Mouse (Mus musculus) forebrain, embryonic 16.5 days (tissue): ENCODE results near the gene Sept8. TPM values are rescaled to one million over a fixed set of nuclear protein-coding genes. Genes with fewer than 3 reads are reported as not detected.
A peak's percentile ranks its signal among the peaks of the same experiment; 100 is the strongest.

Experiments used
- ATAC-seq: fragments of 200-750 bp; cut with Nextera tagmentation; 2 replicates; pipeline ENCODE4 v1.8.0; 2017; ENCODE audit warnings: mild to moderate bottlenecking, moderate library complexity
- H3K27ac ChIP-seq: fragments of 300-500 bp; sonication (generic); 2 replicates; pipeline ENCODE4 v1.5.1; 2014; ENCODE audit warnings: low read length, control low read depth
- H3K27me3 ChIP-seq: fragments of 300-500 bp; sonication (generic); replicated peaks from 2 replicates; pipeline ENCODE4 v1.6.1; 2014; ENCODE audit warnings: low read length; ENCODE audit not compliant: control insufficient read depth, insufficient read depth
- H3K36me3 ChIP-seq: fragments of 300-500 bp; sonication (generic); 2 replicates; pipeline ENCODE4 v1.6.1; 2014; ENCODE audit not compliant: control insufficient read depth, insufficient read depth
- H3K4me1 ChIP-seq: fragments of 300-500 bp; sonication (generic); replicated peaks from 2 replicates; pipeline ENCODE4 v1.6.1; 2014; ENCODE audit warnings: low read length; ENCODE audit not compliant: control insufficient read depth, insufficient read depth
- H3K4me2 ChIP-seq: fragments of 300-500 bp; sonication (generic); 2 replicates; pipeline ENCODE4 v1.6.1; 2014; ENCODE audit warnings: mild to moderate bottlenecking, low read length, control low read depth
- H3K4me3 ChIP-seq: fragments of 300-500 bp; sonication (generic); replicated peaks from 2 replicates; pipeline ENCODE4 v1.5.1; 2014; ENCODE audit warnings: mild to moderate bottlenecking, low read length, control low read depth
- H3K9ac ChIP-seq: fragments of 300-500 bp; sonication (generic); replicated peaks from 2 replicates; pipeline ENCODE4 v1.6.1; 2014; ENCODE audit warnings: low read depth, low read length, control low read depth
- H3K9me3 ChIP-seq: fragments of 300-500 bp; sonication (generic); 2 replicates; pipeline ENCODE4 v1.6.1; 2016; ENCODE audit warnings: low read length; ENCODE audit not compliant: control insufficient read depth
- WGBS: fragments of 180-500 bp; shearing (Covaris S2); extraction: QIAGEN DNeasy Blood & Tissue Kit; methylation state at CpG from one replicate; pipeline ENCODE4 v1.1.7; 2014; 5-methylcytosine and 5-hydroxymethylcytosine counted together
- polyA plus RNA-seq: library from polyadenylated mRNA; unstranded; fragments of >200 nt; fragmentation: Nextera tagmentation; extraction: Ambion mirVana; gene quantifications from 2 replicates; pipeline ENCODE4 v1.2.1, GENCODE M21; 2015

The Sept8 gene
- polyA plus RNA-seq, 1 experiment from 2014 or later, result 23.3 TPM

- Histone ChIP-seq H3K4me1 (peaks cover 31% of the 10 kb centered on the region), H3K9ac (peak within 1 kb of the TSS; percentile 52), H3K36me3 (no peaks in the 10 kb centered on the region), H3K27me3 (peaks cover 33% of the 10 kb centered on the region), H3K4me2 (peak within 1 kb of the TSS; percentile 69), H3K9me3 (peaks cover 5% of the 10 kb centered on the region; the same call in 1 of the 2 replicates), H3K4me3 (peak within 1 kb of the TSS; percentile 51), H3K27ac (no peak within 1 kb of the TSS)
- peak; percentile 49 for ATAC-seq
- WGBS, result 2% methylated on average over 40 of the region's 40 CpGs
Measured at GRCm38 (mm10) chr11:53479783-53480301, 39.2 kb upstream of the Sept8 start, which contains the start of the genes Gm9945 and Sowaha. Gene Gm9945 (plus strand): TSS chr11:53480166. Gene Sowaha (minus strand): TSS chr11:53480274.

GRCm38 (mm10) chr11:53481088-53481730, 37.8 kb upstream of the Sept8 start:
- Histone ChIP-seq H3K9ac (no peak overlapping the region), H3K36me3 (no peaks in the 10 kb centered on the region), H3K4me1 (peaks cover 19% of the 10 kb centered on the region), H3K27ac (no peak overlapping the region), H3K27me3 (peaks cover 33% of the 10 kb centered on the region), H3K4me2 (no peak overlapping the region), H3K9me3 (peaks cover 5% of the 10 kb centered on the region; the same call in 1 of the 2 replicates), H3K4me3 (no peak overlapping the region)
- WGBS, result 73% methylated on average over 4 of the region's 4 CpGs
- no peak for ATAC-seq

- H3K27ac ChIP-seq, result no peak overlapping the region
- H3K4me3 ChIP-seq, result no peak overlapping the region
- 77% methylated on average over 9 of the region's 9 CpGs for WGBS
- no peak overlapping the region for H3K4me2 ChIP-seq
- ATAC-seq, result no peak
- H3K9me3 ChIP-seq, result peaks cover 5% of the 10 kb centered on the region; the same call in 1 of the 2 replicates
- H3K36me3 ChIP-seq, result no peaks in the 10 kb centered on the region
- peaks cover 18% of the 10 kb centered on the region for H3K4me1 ChIP-seq
- no peak overlapping the region for H3K9ac ChIP-seq
- peaks cover 27% of the 10 kb centered on the region for H3K27me3 ChIP-seq
Measured at GRCm38 (mm10) chr11:53483159-53483891, 35.7 kb upstream of the Sept8 start.

GRCm38 (mm10) chr11:53485719-53486118, 33.3 kb upstream of the Sept8 start:
- Histone ChIP-seq H3K4me1 (no peaks in the 10 kb centered on the region; the same call in 1 of the 2 replicates), H3K9me3 (no peaks in the 10 kb centered on the region), H3K4me2 (no peak overlapping the region), H3K4me3 (no peak overlapping the region), H3K36me3 (no peaks in the 10 kb centered on the region), H3K9ac (no peak overlapping the region), H3K27ac (no peak overlapping the region), H3K27me3 (peaks cover 4% of the 10 kb centered on the region)
- ATAC-seq, result no peak
- 49% methylated on average over 3 of the region's 3 CpGs for WGBS

GRCm38 (mm10) chr11:53486351-53486750, 32.7 kb upstream of the Sept8 start:
- ATAC-seq, result no peak

GRCm38 (mm10) chr11:53486822-53487594, 32.0 kb upstream of the Sept8 start:
- no peak for ATAC-seq
- H3K27me3 ChIP-seq, result no peaks in the 10 kb centered on the region; the same call in 1 of the 2 replicates
- peaks cover 4% of the 10 kb centered on the region; the same call in 1 of the 2 replicates for H3K4me1 ChIP-seq
- peak overlapping the region; percentile 26; the same call in 1 of the 2 replicates for H3K9ac ChIP-seq
- no peaks in the 10 kb centered on the region for H3K9me3 ChIP-seq
- WGBS, result 17% methylated on average over 27 of the region's 27 CpGs
- H3K4me2 ChIP-seq, result peak overlapping the region; percentile 44
- H3K4me3 ChIP-seq, result peak overlapping the region; percentile 15; the same call in 1 of the 2 replicates
- H3K36me3 ChIP-seq, result no peaks in the 10 kb centered on the region
- no peak overlapping the region for H3K27ac ChIP-seq

More at GRCm38 (mm10) chr11:53486351-53486750, 32.7 kb upstream of the Sept8 start:
- no peak overlapping the region for H3K27ac ChIP-seq
- no peak overlapping the region for H3K9ac ChIP-seq
- peaks cover 2% of the 10 kb centered on the region; the same call in 1 of the 2 replicates for H3K27me3 ChIP-seq
- no peaks in the 10 kb centered on the region for H3K36me3 ChIP-seq
- H3K9me3 ChIP-seq, result no peaks in the 10 kb centered on the region
- H3K4me2 ChIP-seq, result no peak overlapping the region
- WGBS, result 78% methylated on average over 3 of the region's 3 CpGs
- no peaks in the 10 kb centered on the region; the same call in 1 of the 2 replicates for H3K4me1 ChIP-seq
- H3K4me3 ChIP-seq, result no peak overlapping the region

GRCm38 (mm10) chr11:53489007-53489406, 30.1 kb upstream of the Sept8 start:
- 93% methylated on average over 5 of the region's 5 CpGs for WGBS
- no peak overlapping the region for H3K4me2 ChIP-seq
- H3K27ac ChIP-seq, result no peak overlapping the region
- H3K9me3 ChIP-seq, result no peaks in the 10 kb centered on the region
- H3K4me1 ChIP-seq, result peaks cover 4% of the 10 kb centered on the region; the same call in 1 of the 2 replicates
- no peak for ATAC-seq
- no peak overlapping the region for H3K4me3 ChIP-seq
- no peaks in the 10 kb centered on the region for H3K36me3 ChIP-seq
- H3K27me3 ChIP-seq, result no peaks in the 10 kb centered on the region; the same call in 1 of the 2 replicates
- no peak overlapping the region for H3K9ac ChIP-seq

- Histone ChIP-seq H3K27me3 (no peaks in the 10 kb centered on the region; the same call in 1 of the 2 replicates), H3K4me2 (no peak overlapping the region), H3K4me3 (no peak overlapping the region), H3K27ac (no peak overlapping the region), H3K36me3 (no peaks in the 10 kb centered on the region), H3K9me3 (no peaks in the 10 kb centered on the region), H3K4me1 (peaks cover 4% of the 10 kb centered on the region; the same call in 1 of the 2 replicates), H3K9ac (no peak overlapping the region)
- no peak for ATAC-seq
- 61% methylated on average over 9 of the region's 9 CpGs for WGBS
Measured at GRCm38 (mm10) chr11:53489421-53489820, 29.6 kb upstream of the Sept8 start.
